Mouse (Mus musculus) cerebellum, adult 9-11 months (tissue): ENCODE data around the gene Rpl27a.

Experiments
- DNase-seq: peaks from one replicate; pipeline ENCODE4 v3.0.0; 2022

The Rpl27a gene

GRCm38 (mm10) chr7:109518838-109519696 is at the start of gene Rpl27a:
TSS of gene Rpl27a (plus strand) at chr7:109519147.
- peak; percentile 99 for DNase-seq

- DNase-seq, result no peak
Measured at GRCm38 (mm10) chr7:109470700-109471099, 48.2 kb upstream of the Rpl27a start.

GRCm38 (mm10) chr7:109477926-109478325 is 41.0 kb upstream of the Rpl27a start:
- DNase-seq, result no peak

GRCm38 (mm10) chr7:109480765-109481197 is 38.2 kb upstream of the Rpl27a start:
- DNase-seq, result no peak

- no peak for DNase-seq
Measured at GRCm38 (mm10) chr7:109484221-109484620, 34.7 kb upstream of the Rpl27a start.

- DNase-seq, result peak; percentile 37
Measured at GRCm38 (mm10) chr7:109492616-109493318, 26.2 kb upstream of the Rpl27a start.

- peak; percentile 79 for DNase-seq
Measured at GRCm38 (mm10) chr7:109493319-109494316, 25.3 kb upstream of the Rpl27a start.

GRCm38 (mm10) chr7:109497507-109497906 is 21.4 kb upstream of the Rpl27a start:
- DNase-seq, result no peak

- no peak for DNase-seq
Measured at GRCm38 (mm10) chr7:109507119-109507518, 11.8 kb upstream of the Rpl27a start.

- DNase-seq, result no peak
Measured at GRCm38 (mm10) chr7:109507572-109507971, 11.4 kb upstream of the Rpl27a start.

GRCm38 (mm10) chr7:109508034-109508433 is 10.9 kb upstream of the Rpl27a start, which contains the start of gene Trim66:
TSS of gene Trim66 (minus strand) at chr7:109508134.
- no peak for DNase-seq

GRCm38 (mm10) chr7:109510799-109511198 is 8.1 kb upstream of the Rpl27a start:
- DNase-seq, result no peak

- DNase-seq, result no peak
Measured at GRCm38 (mm10) chr7:109511838-109512237, 7.1 kb upstream of the Rpl27a start.

GRCm38 (mm10) chr7:109516500-109516899 is 2.4 kb upstream of the Rpl27a start:
- DNase-seq, result no peak

GRCm38 (mm10) chr7:109518036-109518681 is 788 bp upstream of the Rpl27a start:
- no peak for DNase-seq

- DNase-seq, result no peak
Measured at GRCm38 (mm10) chr7:109519936-109520335, 989 bp downstream of the Rpl27a start.

- no peak for DNase-seq
Measured at GRCm38 (mm10) chr7:109522084-109522483, 3.1 kb downstream of the Rpl27a start.

GRCm38 (mm10) chr7:109523304-109523703 is 4.4 kb downstream of the Rpl27a start:
- no peak for DNase-seq

GRCm38 (mm10) chr7:109523741-109524441 is 4.9 kb downstream of the Rpl27a start:
- peak; percentile 46 for DNase-seq

- DNase-seq, result no peak
Measured at GRCm38 (mm10) chr7:109524442-109524744, 5.4 kb downstream of the Rpl27a start.

GRCm38 (mm10) chr7:109524763-109525162 is 5.8 kb downstream of the Rpl27a start:
- no peak for DNase-seq
